Mouse (Mus musculus) ES-E14 (cell line): ENCODE measurements around the gene Olfr214.
"Not testable (repeated sequence)": the region's sequence is repeated elsewhere in the genome, so short reads cannot be mapped to it uniquely, and the experiment has no call there.

ENCODE experiments used
- CHD2 ChIP-seq: IDR thresholded peaks from 2 replicates; pipeline ENCODE4 v1.6.1; 2014; ENCODE audit warnings: mild to moderate bottlenecking, low read depth, low read length, inconsistent platforms
- HCFC1 ChIP-seq: IDR thresholded peaks from 2 replicates; pipeline ENCODE4 v1.6.1; 2012; ENCODE audit warnings: low read length, inconsistent platforms, borderline replicate concordance; ENCODE audit not compliant: insufficient read depth
- ZC3H11A ChIP-seq: IDR thresholded peaks from 2 replicates; pipeline ENCODE4 v1.6.1; 2012; ENCODE audit warnings: low read depth, mild to moderate bottlenecking, inconsistent platforms, low read length, borderline replicate concordance
- ZNF384 ChIP-seq: IDR thresholded peaks from 2 replicates; pipeline ENCODE4 v1.6.1; 2012; ENCODE audit warnings: low read depth, low read length, inconsistent platforms

- not testable (repeated sequence) for TF ChIP-seq ZNF384, ZC3H11A, CHD2, HCFC1
Measured at GRCm38 (mm10) chr6:116550841-116551240, 3.2 kb upstream of the Olfr214 start, which contains the start of gene Gm5580.
